8 mouse cellular contexts compared by ENCODE assay signal in genomic region chr8:70891356-70891755, GRCm38 (mm10). TPM values are rescaled to one million over a fixed set of nuclear protein-coding genes. Genes with fewer than 3 reads are reported as not detected.
DNase-seq lines count a peak whose midpoint lies in the region; ATAC-seq lines count a peak whose summit lies in the region.

No protein-coding gene starts in this region.

- WGBS in embryonic facial prominence, embryonic 13.5 days: 5% methylated on average over 21 of the region's 21 CpGs
- WGBS in limb, embryonic 10.5 days: 4% methylated on average over 21 of the region's 21 CpGs

- peak overlapping the region; percentile 54; the same call in 1 of the 2 replicates for H3K4me2 ChIP-seq in embryonic facial prominence, embryonic 13.5 days

- H3K36me3 ChIP-seq in embryonic facial prominence, embryonic 13.5 days: peaks cover 28% of the 10 kb centered on the region
- H3K36me3 ChIP-seq in limb, embryonic 10.5 days: peaks cover 37% of the 10 kb centered on the region

- peak overlapping the region; percentile 33 for H3K4me3 ChIP-seq in embryonic facial prominence, embryonic 13.5 days
- peak overlapping the region; percentile 31 for H3K4me3 ChIP-seq in limb, embryonic 10.5 days

- peak; percentile 38; the same call in 1 of the 2 replicates for ATAC-seq in embryonic facial prominence, embryonic 13.5 days (ENCODE audit: insufficient number of reproducible peaks, insufficient read depth, low FRiP score, low TSS enrichment, low read depth)
- ATAC-seq in megakaryocyte-erythroid progenitor cell, adult 5-6 weeks (replicated peaks; ENCODE audit: low FRiP score, low TSS enrichment, poor library complexity, severe bottlenecking): peak; percentile 18

- H3K27me3 ChIP-seq in embryonic facial prominence, embryonic 13.5 days: peaks cover 57% of the 10 kb centered on the region
- peaks cover 77% of the 10 kb centered on the region for H3K27me3 ChIP-seq in limb, embryonic 10.5 days (ENCODE audit: low read depth, poor library complexity, severe bottlenecking)

- intact Hi-C loops in gastrocnemius, postnatal 14 days (cut with DNase I; ENCODE audit: low total_unique reads): no loop called here

- peaks cover 31% of the 10 kb centered on the region for H3K4me1 ChIP-seq in embryonic facial prominence, embryonic 13.5 days
- peaks cover 40% of the 10 kb centered on the region for H3K4me1 ChIP-seq in limb, embryonic 10.5 days

- H3K9ac ChIP-seq in embryonic facial prominence, embryonic 13.5 days: no peak overlapping the region

- peak; percentile 58 for DNase-seq in cerebellum, adult 11-12 months
- no peak for DNase-seq in cerebellum, postnatal 4 days (ENCODE audit: low spot score in 2 of 2)
- DNase-seq in limb, embryonic 10.5 days (ENCODE audit: low spot score): peak; percentile 64
- DNase-seq in MN1 (ENCODE audit: low spot score): no peak
- DNase-seq in spleen, adult 12 weeks (ENCODE audit: low spot score): no peak
- no peak for DNase-seq in gastrocnemius, postnatal 14 days

- H3K27ac ChIP-seq in embryonic facial prominence, embryonic 13.5 days: no peak overlapping the region
- no peak overlapping the region for H3K27ac ChIP-seq in limb, embryonic 10.5 days

- H3K9me3 ChIP-seq in embryonic facial prominence, embryonic 13.5 days: no peaks in the 10 kb centered on the region
- H3K9me3 ChIP-seq in limb, embryonic 10.5 days (replicated peaks): no peaks in the 10 kb centered on the region

RNA-seq across cellular contexts. Expression of gene Slc5a5, which starts 1.2 kb away (rescaled TPM):
- polyA plus RNA-seq in embryonic facial prominence, embryonic 13.5 days (2015; fragmentation: Nextera tagmentation; extraction: Ambion mirVana): 0.18 and 0.32 TPM in 2 replicates
- 0.16 and 0.23 TPM in 2 replicates for polyA plus RNA-seq in limb, embryonic 10.5 days (2016; fragmentation: Nextera tagmentation; extraction: Ambion mirVana)
- 0.59 TPM in 1 of 2 replicates, not detected in the other for total RNA-seq in megakaryocyte-erythroid progenitor cell, adult 5-6 weeks (2014; fragmentation: Nextera tagmentation)
- not detected in 2 replicates for total RNA-seq in megakaryocyte-erythroid progenitor cell, adult 5-6 weeks (2017)
- total RNA-seq in gastrocnemius, postnatal 14 days (2021): under 1 TPM in 1 of 2 experiments, not detected in 1; 0.08 TPM

RNA-seq across cellular contexts. Expression of gene Rpl18a, which starts 5.9 kb away (rescaled TPM):
- 4,412 and 4,959 TPM in 2 replicates for polyA plus RNA-seq in embryonic facial prominence, embryonic 13.5 days (2015; fragmentation: Nextera tagmentation; extraction: Ambion mirVana)
- polyA plus RNA-seq in limb, embryonic 10.5 days (2016; fragmentation: Nextera tagmentation; extraction: Ambion mirVana): 3,636 and 3,729 TPM in 2 replicates
- 6,537 and 6,664 TPM in 2 replicates for total RNA-seq in megakaryocyte-erythroid progenitor cell, adult 5-6 weeks (2014; fragmentation: Nextera tagmentation)
- 1,763 and 2,438 TPM in 2 replicates for total RNA-seq in megakaryocyte-erythroid progenitor cell, adult 5-6 weeks (2017)
- total RNA-seq in gastrocnemius, postnatal 14 days (2021): 1,000 to 10,000 TPM; 1,213 to 1,382 TPM

RNA-seq across cellular contexts. Expression of gene Map1s, which starts 14.4 kb away (rescaled TPM):
- 49.8 and 52.6 TPM in 2 replicates for polyA plus RNA-seq in embryonic facial prominence, embryonic 13.5 days (2015; fragmentation: Nextera tagmentation; extraction: Ambion mirVana)
- polyA plus RNA-seq in limb, embryonic 10.5 days (2016; fragmentation: Nextera tagmentation; extraction: Ambion mirVana): 67.8 and 71.4 TPM in 2 replicates
- 20.5 and 27.9 TPM in 2 replicates for total RNA-seq in megakaryocyte-erythroid progenitor cell, adult 5-6 weeks (2014; fragmentation: Nextera tagmentation)
- total RNA-seq in megakaryocyte-erythroid progenitor cell, adult 5-6 weeks (2017): 9.8 and 11.9 TPM in 2 replicates
- 10 to 100 TPM; 13.8 to 15.5 TPM for total RNA-seq in gastrocnemius, postnatal 14 days (2021)

RNA-seq across cellular contexts. Expression of gene Ccdc124, which starts 17.6 kb away (rescaled TPM):
- polyA plus RNA-seq in embryonic facial prominence, embryonic 13.5 days (2015; fragmentation: Nextera tagmentation; extraction: Ambion mirVana): 108 and 124 TPM in 2 replicates
- polyA plus RNA-seq in limb, embryonic 10.5 days (2016; fragmentation: Nextera tagmentation; extraction: Ambion mirVana): 174 and 187 TPM in 2 replicates
- total RNA-seq in megakaryocyte-erythroid progenitor cell, adult 5-6 weeks (2014; fragmentation: Nextera tagmentation): 28.5 and 47.9 TPM in 2 replicates
- total RNA-seq in megakaryocyte-erythroid progenitor cell, adult 5-6 weeks (2017): 30.8 and 51.1 TPM in 2 replicates
- total RNA-seq in gastrocnemius, postnatal 14 days (2021): 10 to 100 TPM; 50.3 to 50.9 TPM

RNA-seq across cellular contexts. Expression of gene Kcnn1, which starts 28.3 kb away (rescaled TPM):
- polyA plus RNA-seq in embryonic facial prominence, embryonic 13.5 days (2015; fragmentation: Nextera tagmentation; extraction: Ambion mirVana): 3.2 and 5.3 TPM in 2 replicates
- polyA plus RNA-seq in limb, embryonic 10.5 days (2016; fragmentation: Nextera tagmentation; extraction: Ambion mirVana): 2.8 and 4.0 TPM in 2 replicates
- total RNA-seq in megakaryocyte-erythroid progenitor cell, adult 5-6 weeks (2014; fragmentation: Nextera tagmentation): 0.32 TPM in 1 of 2 replicates, not detected in the other
- 2.9 TPM in 1 of 2 replicates, not detected in the other for total RNA-seq in megakaryocyte-erythroid progenitor cell, adult 5-6 weeks (2017)
- 1 to 10 TPM; 5.4 to 6.6 TPM for total RNA-seq in gastrocnemius, postnatal 14 days (2021)

Comparison
In these comparisons a context has a peak if more than half of its experiments do, and no peak if none do; other contexts are left out.
1. DNase-seq: peak in cerebellum, adult 11-12 months (single experiment) and limb, embryonic 10.5 days (single experiment); none in cerebellum, postnatal 4 days (0 of 2), MN1 (single experiment), spleen, adult 12 weeks (single experiment) and gastrocnemius, postnatal 14 days (single experiment).